Mouse (Mus musculus): Measurements from ENCODE around the gene Crygc. TPM values are rescaled to one million over a fixed set of nuclear protein-coding genes. Genes with fewer than 3 reads are reported as not detected.

The Crygc gene
- polyA plus RNA-seq, 1 experiment from 2014 or later = not detected

- WGBS = 9% methylated on average over 3 of the region's 3 CpGs
- no peak overlapping the region for H3K27ac ChIP-seq (ENCODE audit: low read depth, low read length)
These were observed 38.0 kb downstream of the Crygc start for GRCm38 (mm10) chr1:65035513-65035912.

GRCm38 (mm10) chr1:65032641-65033040 is 40.8 kb downstream of the Crygc start, which contains the start of gene Akr1cl:
Akr1cl (minus strand) TSS chr1:65032759.
- ATAC-seq = no peak

More at GRCm38 (mm10) chr1:65035513-65035912, 38.0 kb downstream of the Crygc start:
- Histone ChIP-seq H3K27me3 (replicated peaks; ENCODE audit: control insufficient read depth, insufficient read depth, low read length) (no peaks in the 10 kb centered on the region), H3K36me3 (ENCODE audit: control insufficient read depth, insufficient read depth) (no peaks in the 10 kb centered on the region), H3K9ac (ENCODE audit: low read depth, low read length) (no peak overlapping the region), H3K4me1 (replicated peaks; ENCODE audit: control insufficient read depth, insufficient read depth, low read length) (no peaks in the 10 kb centered on the region), H3K4me2 (replicated peaks; ENCODE audit: low read depth) (no peak overlapping the region), H3K9me3 (ENCODE audit: control insufficient read depth) (no peaks in the 10 kb centered on the region), H3K4me3 (ENCODE audit: low read depth, low read length) (no peak overlapping the region)
- ATAC-seq = no peak
- TF ChIP-seq CTCF (IDR thresholded peaks at IDR 0.05; ENCODE audit: low read depth) = no peak

GRCm38 (mm10) chr1:65028206-65028605 is 45.3 kb downstream of the Crygc start:
- Histone ChIP-seq H3K4me2 (replicated peaks; ENCODE audit: low read depth) (no peak overlapping the region), H3K4me3 (ENCODE audit: low read depth, low read length) (no peak overlapping the region), H3K36me3 (ENCODE audit: control insufficient read depth, insufficient read depth) (no peaks in the 10 kb centered on the region), H3K9me3 (ENCODE audit: control insufficient read depth) (no peaks in the 10 kb centered on the region), H3K27me3 (replicated peaks; ENCODE audit: control insufficient read depth, insufficient read depth, low read length) (no peaks in the 10 kb centered on the region), H3K27ac (ENCODE audit: low read depth, low read length) (no peak overlapping the region), H3K4me1 (replicated peaks; ENCODE audit: control insufficient read depth, insufficient read depth, low read length) (no peaks in the 10 kb centered on the region), H3K9ac (ENCODE audit: low read depth, low read length) (no peak overlapping the region)
- TF ChIP-seq CTCF (IDR thresholded peaks at IDR 0.05; ENCODE audit: low read depth) = no peak
- 84% methylated on average over 9 of the region's 9 CpGs for whole genome bisulfite sequencing
- no peak for ATAC-seq

More at GRCm38 (mm10) chr1:65032641-65033040, 40.8 kb downstream of the Crygc start, which contains the start of gene Akr1cl:
- no peaks in the 10 kb centered on the region for H3K9me3 ChIP-seq (ENCODE audit: control insufficient read depth)
- no peak for TF ChIP-seq CTCF (IDR thresholded peaks at IDR 0.05; ENCODE audit: low read depth)
- no peak within 1 kb of the TSS for H3K4me3 ChIP-seq (ENCODE audit: low read depth, low read length)
- H3K27me3 ChIP-seq (replicated peaks; ENCODE audit: control insufficient read depth, insufficient read depth, low read length) = no peaks in the 10 kb centered on the region
- no peaks in the 10 kb centered on the region for H3K4me1 ChIP-seq (replicated peaks; ENCODE audit: control insufficient read depth, insufficient read depth, low read length)
- no peaks in the 10 kb centered on the region for H3K36me3 ChIP-seq (ENCODE audit: control insufficient read depth, insufficient read depth)
- no peak within 1 kb of the TSS for H3K9ac ChIP-seq (ENCODE audit: low read depth, low read length)
- no peak within 1 kb of the TSS for H3K4me2 ChIP-seq (replicated peaks; ENCODE audit: low read depth)
- no peak within 1 kb of the TSS for H3K27ac ChIP-seq (ENCODE audit: low read depth, low read length)

Other genes with a start within 250 kb of the Crygc start
- gene Plekhm3, start 116.9 kb downstream of the Crygc start, polyA plus RNA-seq (2015; fragmentation: Nextera tagmentation; extraction: Ambion mirVana) = 1.5 and 1.8 TPM in 2 replicates
- 0.09 and 0.16 TPM in 2 replicates for gene Akr1cl, start 40.9 kb downstream of the Crygc start, polyA plus RNA-seq (2015; fragmentation: Nextera tagmentation; extraction: Ambion mirVana)
- gene Cryge, start 22.5 kb downstream of the Crygc start, polyA plus RNA-seq (2015; fragmentation: Nextera tagmentation; extraction: Ambion mirVana) = not detected in 2 replicates
- gene Crygd, start 10.2 kb downstream of the Crygc start, polyA plus RNA-seq (2015; fragmentation: Nextera tagmentation; extraction: Ambion mirVana) = not detected in 2 replicates
- not detected in 2 replicates for gene Crygb, start 8.6 kb upstream of the Crygc start, polyA plus RNA-seq (2015; fragmentation: Nextera tagmentation; extraction: Ambion mirVana)
- gene Cryga, start 29.7 kb upstream of the Crygc start, polyA plus RNA-seq (2015; fragmentation: Nextera tagmentation; extraction: Ambion mirVana) = not detected in 2 replicates
- gene Gm28845, start 45.9 kb upstream of the Crygc start, polyA plus RNA-seq (2015; fragmentation: Nextera tagmentation; extraction: Ambion mirVana) = not detected in 2 replicates
- gene D630023F18Rik, start 49.5 kb upstream of the Crygc start, polyA plus RNA-seq (2015; fragmentation: Nextera tagmentation; extraction: Ambion mirVana) = 0.26 and 0.56 TPM in 2 replicates
- 254 and 260 TPM in 2 replicates for gene Idh1, start 112.8 kb upstream of the Crygc start, polyA plus RNA-seq (2015; fragmentation: Nextera tagmentation; extraction: Ambion mirVana)
- 6.7 TPM in 2 replicates for gene Pikfyve, start 113.0 kb upstream of the Crygc start, polyA plus RNA-seq (2015; fragmentation: Nextera tagmentation; extraction: Ambion mirVana)
- 0.05 TPM in 1 of 2 replicates, not detected in the other for gene Pth2r, start 208.4 kb upstream of the Crygc start, polyA plus RNA-seq (2015; fragmentation: Nextera tagmentation; extraction: Ambion mirVana)

Measured in intestine, postnatal 0 days (tissue).